Mouse (Mus musculus) granulocyte monocyte progenitor cell, adult 5-6 weeks (primary cell): ENCODE results near the gene Lhx4. TPM values are rescaled to one million over a fixed set of nuclear protein-coding genes. Genes with fewer than 3 reads are reported as not detected.

Experiments
- ATAC-seq: replicated peaks from 2 replicates; pipeline ENCODE4 v1.8.0; 2016; ENCODE audit warnings: mild to moderate bottlenecking, moderate TSS enrichment, inconsistent platforms; ENCODE audit not compliant: poor library complexity, severe bottlenecking
- total RNA-seq, 2 experiments: library from RNA; stranded (forward) in 1 of 2; stranded (reverse) in 1 of 2; fragments of 200-712, 200-1000 nt in 1 of 2; fragments of >200 nt in 1 of 2; fragmentation: Nextera tagmentation in 1 of 2; gene quantifications; 2 replicates each; pipeline ENCODE4 v1.2.3; 2014 to 2017

Gene Lhx4
- total RNA-seq (2014; fragmentation: Nextera tagmentation): not detected in 2 replicates
- not detected in 2 replicates for total RNA-seq (2017)

DNA sequence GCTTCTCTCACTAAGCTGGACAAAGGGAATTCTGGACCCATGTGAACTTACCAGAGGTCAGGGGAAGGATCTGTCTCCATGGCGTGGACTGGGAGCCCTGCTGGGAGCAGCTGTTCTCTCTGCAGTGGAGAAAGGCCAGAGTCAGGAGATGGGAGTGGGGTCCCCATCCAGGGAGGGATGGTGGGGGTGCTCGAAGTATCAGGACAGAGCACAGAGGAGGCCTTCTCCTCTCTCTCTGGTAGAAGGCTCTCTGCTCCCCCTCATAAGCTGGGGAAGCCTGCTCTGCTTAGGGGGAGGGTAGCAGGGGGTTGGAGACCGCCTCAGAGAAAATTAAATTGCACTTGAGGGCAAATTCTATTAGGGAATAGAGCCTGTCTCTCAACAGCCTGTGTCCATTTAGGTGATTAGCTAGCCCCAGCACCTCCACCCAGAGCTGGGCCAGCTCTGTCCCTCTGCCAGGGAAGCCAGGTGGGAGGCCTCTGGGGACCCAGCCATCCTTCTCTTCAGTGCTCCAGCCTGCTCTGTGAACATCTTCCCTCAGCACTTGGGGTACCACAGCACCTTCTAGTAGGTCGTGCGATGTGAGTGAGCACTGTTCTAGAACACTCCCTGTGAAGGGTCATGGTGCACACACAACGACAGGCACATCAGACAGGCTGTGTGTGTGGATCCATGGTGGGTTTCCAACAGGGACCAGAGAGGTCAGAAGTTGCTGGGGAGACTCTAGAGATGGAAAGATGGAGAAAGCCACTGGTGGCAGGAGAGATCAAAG, at the start of gene Lhx4:
Lhx4 (minus strand) TSS at position 201 of the 772 bp plus-strand sequence.
- no peak for ATAC-seq

DNA sequence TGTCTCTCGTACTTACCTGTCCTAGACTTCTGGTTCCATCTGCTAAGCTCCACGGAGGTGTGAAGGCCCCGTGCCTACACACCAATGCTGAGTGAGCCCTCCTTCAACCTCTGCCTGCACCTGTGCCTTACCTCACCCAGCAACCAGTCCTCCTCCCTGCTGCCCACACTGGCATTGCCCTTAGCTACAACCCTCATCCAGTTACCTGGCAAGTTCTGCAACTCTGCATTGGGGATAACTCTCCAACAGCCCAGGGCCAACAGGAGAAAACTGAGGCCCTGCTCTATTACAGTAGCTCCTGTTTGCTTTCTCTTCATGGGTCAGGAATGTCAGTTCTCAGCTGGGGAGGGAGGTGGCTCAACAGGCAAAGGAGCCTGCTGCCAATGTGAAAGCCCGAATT, 46.5 kb upstream of the Lhx4 start:
- ATAC-seq: no peak

DNA sequence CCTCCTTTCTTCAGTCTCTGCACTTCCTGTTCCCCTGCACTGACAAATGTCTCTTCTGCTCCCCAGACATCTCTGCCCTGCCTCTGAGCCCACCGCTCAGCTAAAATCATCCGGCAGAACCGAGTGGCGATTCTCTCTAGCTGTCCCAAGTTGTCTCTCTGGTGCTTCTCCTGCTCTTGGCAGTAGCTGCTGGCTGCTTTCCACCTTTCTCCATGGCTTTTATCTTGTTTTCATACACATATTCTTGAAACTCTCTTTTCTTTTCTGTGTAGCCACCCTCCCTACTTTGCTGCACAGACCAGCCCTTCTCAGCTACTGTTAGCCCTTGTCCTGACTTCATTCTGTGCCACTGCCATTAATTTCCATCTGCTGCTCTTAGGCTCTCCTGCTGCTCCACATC, 45.9 kb upstream of the Lhx4 start:
- ATAC-seq: no peak

DNA sequence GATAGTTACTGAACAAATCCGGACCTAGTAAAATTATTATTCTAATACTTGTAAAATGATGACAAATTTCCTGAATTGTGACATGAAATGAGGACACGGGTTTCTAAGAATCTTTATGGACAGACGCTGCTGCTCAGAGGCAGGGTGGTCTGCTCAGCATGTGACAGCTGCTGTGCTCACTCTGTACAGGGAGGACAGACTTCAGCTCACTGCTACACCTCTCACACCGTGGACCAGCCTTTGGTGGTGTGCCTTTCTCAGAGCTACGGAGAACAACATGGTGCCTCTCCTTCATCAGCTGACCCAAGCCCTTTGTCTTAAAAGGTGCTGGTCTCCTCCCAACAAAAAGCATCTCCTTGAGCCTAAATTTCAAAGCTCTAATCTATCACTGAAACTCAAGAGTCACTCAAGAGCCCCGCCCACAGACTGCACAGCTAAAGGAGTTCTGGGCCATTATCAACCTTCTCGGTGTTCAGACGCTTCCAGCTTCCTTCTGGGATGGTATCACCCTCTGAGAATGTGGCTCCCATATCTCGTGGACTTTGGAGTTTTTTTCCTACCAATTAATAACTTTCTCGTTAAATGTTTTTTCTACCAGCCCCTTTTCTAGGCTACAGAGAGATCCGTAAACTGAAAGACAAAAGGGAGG, 45.4 kb upstream of the Lhx4 start:
- ATAC-seq: no peak

DNA sequence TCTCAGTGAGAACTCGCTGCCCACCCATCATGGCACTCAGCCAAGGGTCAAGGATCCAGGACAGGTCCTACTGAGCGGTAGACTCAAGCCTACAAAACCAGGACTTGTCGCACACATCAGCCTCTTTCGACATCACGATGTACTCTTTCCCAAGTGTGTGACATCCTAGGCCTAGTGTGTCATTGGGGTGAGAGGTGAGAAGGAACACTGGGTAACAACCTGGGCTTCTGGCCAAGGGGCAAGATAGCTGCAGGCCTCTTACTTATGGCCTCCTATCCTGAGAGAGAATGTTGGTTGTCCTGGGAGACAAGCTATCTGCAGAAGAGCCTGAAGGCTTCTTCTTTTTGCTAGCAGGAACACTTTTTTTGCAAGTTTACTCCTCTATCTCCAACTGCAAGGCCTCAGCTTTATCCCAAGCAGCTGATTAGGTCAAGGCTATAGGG, 44.3 kb upstream of the Lhx4 start:
- peak; percentile 69 for ATAC-seq

DNA sequence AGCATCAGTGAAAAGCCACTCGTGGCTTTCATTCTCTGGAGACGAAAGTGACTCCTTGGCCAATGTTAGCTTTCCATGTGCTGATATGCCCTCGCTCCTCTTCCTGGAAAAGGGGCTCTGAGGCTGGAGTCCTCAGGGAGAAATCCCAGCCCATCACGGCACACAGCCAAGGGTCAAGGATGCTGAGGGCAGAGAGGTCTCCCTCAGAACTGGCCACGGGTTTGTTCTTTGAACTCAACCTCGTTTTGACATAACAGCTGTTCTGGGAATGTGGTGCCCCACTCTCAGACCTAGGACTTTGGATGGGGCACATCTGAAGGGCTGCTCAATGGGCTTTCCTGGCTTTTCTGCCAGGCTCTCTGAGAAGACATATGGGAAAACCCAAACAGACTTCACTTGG, 43.4 kb upstream of the Lhx4 start:
- no peak for ATAC-seq

DNA sequence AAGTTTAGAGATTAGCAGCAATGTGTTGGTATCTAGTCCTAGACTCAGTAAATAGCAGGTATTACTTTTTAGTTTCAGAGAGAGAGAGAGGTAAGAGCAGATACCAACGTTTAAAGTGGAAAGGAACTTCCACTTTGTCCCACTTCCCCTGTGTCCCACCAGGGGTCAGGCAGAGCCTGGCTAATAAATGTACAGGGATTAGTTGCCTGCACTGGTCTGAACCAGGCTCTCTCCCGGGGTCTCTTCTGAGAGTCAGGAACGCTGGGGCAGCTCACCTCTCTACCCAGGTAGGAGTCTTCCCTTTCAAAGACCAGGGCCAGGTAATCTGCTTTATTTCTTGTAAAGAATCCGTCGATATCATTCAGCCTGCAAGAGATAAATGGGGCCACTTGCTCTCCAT, 40.4 kb upstream of the Lhx4 start:
- peak; percentile 41 for ATAC-seq

DNA sequence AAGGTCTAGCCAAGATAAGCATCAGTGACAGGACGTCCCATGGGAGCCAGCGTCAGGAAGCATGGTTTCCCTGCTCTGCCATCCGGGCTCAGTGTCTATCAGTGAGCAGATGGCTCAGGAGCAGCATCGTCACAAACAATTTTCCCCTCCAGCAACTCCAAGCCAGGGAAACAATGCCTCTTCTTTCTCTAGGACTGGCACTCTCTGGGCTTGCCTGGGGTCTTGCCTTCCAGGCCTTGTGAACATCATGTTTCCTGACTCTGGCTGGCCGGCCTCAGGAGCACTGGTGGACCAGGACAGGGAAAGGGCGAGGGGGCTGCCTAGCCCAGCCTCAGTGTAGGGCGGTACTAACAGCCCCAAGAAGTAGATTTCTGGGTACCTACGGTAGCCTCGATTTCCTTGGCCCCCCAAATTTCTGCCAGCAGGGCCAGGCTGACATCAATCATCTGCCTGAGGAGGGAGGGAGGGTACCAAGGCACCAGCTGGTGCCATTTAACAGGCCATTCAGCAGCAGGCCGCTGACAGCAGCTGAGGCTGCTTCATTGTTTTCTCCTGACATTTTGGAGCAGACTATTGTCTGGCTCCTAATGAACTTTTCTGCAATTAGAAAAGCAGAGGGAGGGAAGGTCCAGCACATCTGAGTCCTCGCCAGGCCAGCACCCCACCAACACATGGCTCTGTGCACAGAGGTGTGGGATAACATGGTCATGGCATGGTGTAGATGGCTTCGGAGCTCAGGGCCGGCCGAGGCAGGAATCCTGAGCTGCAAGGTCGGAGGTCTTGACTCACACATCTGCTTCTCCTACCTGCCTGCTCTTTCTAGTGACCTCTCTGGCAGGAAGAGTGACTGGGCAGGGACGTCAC, 38.9 kb upstream of the Lhx4 start:
- no peak for ATAC-seq

DNA sequence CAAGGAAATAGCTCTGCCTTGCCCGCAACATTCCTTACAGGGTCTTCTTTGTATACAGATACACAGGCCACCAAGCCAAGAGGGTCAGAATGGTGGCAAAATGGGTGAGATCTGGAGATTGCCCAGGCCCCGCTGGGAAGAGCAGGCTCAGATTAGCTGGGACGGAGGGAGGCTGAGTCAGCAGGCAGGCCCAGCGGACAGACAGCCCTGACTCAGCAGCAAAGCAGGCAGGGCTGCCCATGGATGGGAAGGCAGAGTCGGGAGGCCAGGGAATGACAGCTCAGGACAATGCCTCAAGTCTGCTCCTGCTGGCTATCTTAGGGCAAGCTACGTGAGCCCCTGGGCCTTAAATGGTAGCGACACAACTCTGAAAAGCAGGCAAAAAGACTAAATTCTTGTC, 34.4 kb upstream of the Lhx4 start:
- no peak for ATAC-seq

DNA sequence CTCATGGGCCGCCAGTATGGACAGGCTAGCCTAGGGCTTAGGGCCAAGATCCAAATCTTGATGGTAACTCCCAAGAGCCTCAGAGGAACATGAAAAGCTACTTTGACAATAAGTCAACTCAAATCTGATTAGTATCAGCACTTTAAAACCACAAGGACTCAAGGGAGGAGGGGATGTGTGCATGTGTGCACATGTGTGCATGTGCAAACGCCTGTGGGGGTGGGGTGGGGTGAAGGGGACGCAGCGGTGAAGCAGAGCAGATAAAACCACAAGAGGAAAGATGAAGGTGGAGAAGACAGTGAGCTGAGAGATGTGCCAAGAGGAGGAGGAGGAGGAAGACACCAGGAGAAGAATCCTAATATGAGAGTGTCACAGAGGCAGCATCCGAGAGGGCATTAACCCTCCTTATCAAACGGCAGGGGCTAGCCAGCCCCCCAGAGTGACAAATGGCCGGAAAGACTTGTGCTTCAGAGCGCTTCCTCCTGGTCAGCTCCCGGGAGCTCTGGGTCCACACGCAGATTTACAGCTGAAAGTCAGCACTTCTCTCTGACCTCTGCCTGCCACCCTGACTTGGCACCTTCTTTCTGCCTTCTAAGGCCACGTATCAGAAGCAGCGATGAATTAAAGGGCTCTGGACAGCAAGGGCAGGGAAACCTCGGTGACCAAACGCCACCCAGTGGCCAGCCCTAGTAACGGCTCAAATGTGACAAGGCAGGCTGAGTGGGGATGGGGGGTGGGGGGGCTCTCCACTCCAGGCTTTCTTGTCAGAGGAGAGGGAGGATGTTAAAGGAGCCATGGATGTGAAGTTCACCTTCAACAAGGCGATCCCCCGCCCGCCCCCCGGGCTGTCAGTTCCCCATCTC, 33.1 kb upstream of the Lhx4 start:
- peak; percentile 77 for ATAC-seq

DNA sequence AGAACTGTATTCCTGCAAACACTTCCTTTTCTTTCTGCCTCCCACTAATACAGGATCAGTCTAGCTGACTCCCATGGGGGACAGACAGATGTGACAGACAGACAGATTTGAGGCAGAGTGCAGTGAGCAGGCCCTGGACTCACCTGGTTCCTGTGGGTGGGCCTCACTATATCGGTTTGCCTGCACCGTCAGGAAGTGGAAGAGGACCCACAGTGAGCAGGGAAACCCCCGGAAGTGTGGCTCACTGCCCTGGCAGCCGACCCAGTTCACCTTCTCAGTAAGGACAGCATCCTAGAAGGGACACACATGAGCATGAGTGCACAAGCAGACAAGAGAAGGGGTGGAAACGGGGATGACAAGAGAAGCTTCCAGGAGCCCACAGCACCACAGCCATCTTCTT, 30.9 kb upstream of the Lhx4 start:
- no peak for ATAC-seq

DNA sequence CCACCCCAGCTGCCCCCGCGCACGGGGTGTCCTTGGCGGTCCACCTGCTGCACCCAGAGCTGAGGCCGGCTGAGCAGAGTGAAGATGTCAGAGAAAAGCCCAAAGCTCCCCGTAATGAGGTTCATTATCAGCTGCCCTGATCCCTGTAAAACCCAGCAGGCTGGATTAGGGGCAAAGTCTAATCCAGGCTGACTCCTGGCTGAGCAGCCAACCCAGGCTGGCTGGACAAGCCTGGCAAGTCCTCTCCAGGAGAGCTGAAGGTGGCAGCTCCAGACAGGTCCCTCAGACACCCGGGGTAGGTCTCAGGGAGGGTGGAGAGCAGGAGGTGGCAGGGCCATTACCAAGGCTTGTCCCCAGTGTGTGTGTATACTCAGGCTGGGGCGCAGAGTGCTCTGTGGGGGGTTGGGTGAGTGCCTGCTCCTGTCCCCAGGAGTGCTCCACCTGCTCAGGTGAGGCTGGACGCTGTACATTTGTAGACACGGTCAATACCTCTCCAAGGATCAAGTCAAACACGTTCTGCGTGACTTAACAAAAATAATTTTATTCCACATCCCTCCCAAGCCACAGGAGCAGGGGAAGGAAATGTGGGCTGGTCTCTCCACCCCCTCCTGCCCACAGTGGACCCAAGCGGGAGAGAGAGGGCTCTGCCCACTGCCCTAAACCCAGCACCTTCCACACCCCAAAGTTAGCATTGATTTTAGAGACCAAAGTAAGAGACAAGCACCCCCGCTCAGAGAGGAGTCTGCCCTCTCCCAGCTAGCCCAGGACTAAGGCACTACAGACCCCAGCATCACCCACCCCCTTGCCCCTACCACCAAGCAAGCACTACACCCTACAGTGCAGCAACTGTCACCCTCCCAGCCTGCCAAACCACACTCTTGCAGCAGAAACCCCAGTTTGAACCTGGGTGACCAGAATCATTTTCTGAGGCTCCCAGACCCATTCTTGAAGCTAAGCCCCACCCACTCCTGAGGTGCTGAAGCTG, 26.4 kb upstream of the Lhx4 start:
- ATAC-seq: peak; percentile 35

DNA sequence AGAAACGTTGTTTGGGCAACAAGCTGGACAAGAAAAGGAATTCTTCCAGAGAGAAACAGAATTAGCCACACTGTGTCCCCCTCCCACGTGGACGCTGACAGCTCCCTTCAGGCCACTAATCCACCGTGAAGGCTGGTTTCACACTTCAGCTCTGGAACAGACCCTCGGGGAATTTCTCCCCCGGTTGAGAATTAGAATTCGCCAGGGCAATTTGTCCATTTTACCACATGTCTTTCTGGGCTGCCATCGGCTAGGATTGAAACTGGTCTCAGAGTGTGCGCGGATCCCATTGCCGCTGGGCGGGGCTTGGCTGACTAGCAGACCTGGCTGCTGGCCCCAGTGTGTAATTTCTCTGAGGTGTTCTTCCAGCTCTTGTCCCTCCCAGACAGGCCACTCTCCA, 7.7 kb upstream of the Lhx4 start:
- no peak for ATAC-seq

DNA sequence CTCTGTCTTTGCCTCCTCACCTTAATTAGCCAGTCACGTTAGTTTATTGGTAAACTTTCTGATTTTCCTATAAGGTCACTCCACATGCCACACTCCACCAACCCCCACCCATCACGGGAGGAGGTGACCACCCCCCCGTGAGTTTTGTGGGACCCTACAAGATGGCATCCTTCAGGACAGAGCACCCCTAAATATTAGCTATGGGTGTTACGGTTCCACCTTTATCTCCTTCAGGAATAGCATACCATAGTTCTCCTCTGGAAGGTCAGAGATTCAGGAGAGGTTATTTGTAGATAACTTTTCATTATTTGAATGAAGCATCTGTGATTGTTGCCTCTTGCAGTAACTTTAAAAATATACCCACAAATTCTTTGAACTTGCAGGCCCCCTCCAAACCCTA, 7.2 kb upstream of the Lhx4 start:
- ATAC-seq: no peak

DNA sequence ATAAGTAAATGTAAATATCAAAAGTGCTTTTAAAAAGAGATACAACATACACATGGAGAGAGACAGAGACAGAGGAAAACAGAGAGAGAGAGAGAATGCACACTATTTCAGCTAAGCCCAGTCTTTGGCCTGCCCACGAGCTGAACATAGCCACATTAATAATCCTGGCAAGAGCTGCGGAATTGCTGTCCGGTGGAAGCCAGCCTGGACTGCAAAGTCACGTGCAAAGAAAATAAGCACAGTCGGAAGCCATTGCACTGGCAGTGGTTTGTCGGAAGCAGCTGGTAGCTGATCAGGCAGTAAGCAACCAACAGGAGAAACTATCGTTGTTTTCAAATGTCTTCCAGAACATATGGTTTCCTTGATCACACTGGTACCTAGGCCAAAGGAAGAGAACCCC, 6.1 kb upstream of the Lhx4 start:
- no peak for ATAC-seq

DNA sequence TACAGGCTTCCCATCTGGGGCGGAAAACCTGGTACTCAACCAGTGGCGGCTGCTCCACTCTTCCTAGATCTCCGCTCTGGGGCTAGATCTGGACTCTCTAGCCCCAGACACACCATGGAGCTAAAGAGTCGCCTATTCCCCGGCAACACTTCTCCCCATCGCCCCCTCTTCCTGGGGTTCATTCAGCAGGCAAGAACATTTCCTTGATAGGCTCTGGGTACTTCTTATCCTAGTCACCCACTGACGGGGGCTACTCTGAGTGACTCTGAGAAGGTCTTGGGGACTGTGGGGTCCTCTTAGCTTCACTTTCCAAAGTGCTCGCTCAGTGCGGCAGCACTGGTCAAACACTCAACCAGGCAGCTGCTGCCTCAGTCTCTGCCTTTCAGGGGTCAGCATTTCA, 1.9 kb upstream of the Lhx4 start:
- no peak for ATAC-seq

DNA sequence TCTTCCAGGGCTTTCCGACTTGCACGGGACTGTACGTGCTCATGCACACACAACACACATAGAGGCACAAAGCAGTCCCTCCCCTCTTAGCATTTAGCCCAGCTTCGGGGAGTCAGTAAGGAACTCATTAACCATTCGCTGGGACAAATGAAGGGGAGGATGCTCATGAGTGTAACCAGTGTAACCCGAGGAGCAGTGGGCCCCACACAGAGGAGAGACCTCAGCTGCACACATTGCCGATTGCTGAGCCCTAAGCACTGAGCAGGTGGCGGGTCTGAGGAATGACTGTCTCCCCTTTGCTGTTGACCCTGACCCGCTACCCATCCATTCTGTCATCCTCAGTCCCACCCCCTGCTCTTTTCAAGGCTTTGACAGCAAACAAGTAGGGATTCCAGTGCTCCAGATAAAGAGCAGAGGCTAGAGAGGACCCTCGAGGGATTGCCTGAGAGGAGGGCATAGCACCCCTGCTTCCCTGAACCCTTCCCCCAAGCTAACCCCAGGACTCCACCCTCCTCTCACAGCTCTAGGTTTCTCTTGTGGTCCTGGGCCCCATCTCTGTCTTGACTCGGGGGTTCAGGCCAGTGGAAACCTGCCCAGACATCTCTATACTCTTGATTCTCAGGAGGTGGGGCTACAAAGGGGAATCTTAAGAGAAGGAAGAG, 836 bp downstream of the Lhx4 start:
- ATAC-seq: no peak

DNA sequence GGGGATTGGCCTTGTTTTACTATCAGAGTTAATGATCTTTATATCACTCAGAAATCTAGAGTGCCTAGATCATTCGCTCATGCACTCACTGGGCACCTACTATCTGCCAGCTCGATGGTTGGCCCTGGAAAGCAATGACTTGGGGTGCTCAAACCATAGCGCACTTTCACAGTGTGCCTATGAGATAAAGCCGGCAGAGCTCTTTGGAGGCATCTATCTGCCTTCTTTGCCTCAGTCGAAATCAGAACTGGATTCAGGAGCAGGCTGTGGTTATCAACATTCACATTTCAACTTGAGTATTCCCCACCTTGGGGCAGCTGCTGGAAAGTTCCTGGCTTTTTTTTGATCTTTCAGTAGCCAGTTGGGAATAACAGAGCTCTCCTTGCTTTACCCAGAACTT, 3.6 kb downstream of the Lhx4 start:
- ATAC-seq: no peak
